Mouse (Mus musculus) lung, postnatal 0 days (tissue): ENCODE measurements at regions not wholly inside any gene's neighbourhood (a gene's known extent, or its start where the extent isn't known, plus 50 kb on each side); places are given as distances from the start of the nearest gene placed in this dataset.

Experiments used
- ATAC-seq: fragments of 200-750 bp; cut with Nextera tagmentation; 2 replicates; pipeline ENCODE4 v1.8.0; 2017; ENCODE audit warnings: moderate library complexity
- DNase-seq: peaks from one replicate; pipeline ENCODE4 v3.0.0-alpha.2; 2016; ENCODE audit warnings: low spot score
- H3K27ac ChIP-seq: fragments of 300-500 bp; sonication (generic); 2 replicates; pipeline ENCODE4 v1.5.1; 2014; ENCODE audit warnings: antibody characterized with exemption, mild to moderate bottlenecking, low read length, mixed read lengths
- H3K27me3 ChIP-seq: fragments of 300-500 bp; sonication (generic); replicated peaks from 2 replicates; pipeline ENCODE4 v1.6.1; 2014; ENCODE audit warnings: low read length, mixed read lengths; ENCODE audit not compliant: insufficient read depth
- H3K36me3 ChIP-seq: fragments of 300-500 bp; sonication (generic); 2 replicates; pipeline ENCODE4 v1.6.1; 2014; ENCODE audit warnings: low read length, mixed read lengths; ENCODE audit not compliant: insufficient read depth
- H3K4me1 ChIP-seq: fragments of 300-500 bp; sonication (generic); 2 replicates; pipeline ENCODE4 v1.6.1; 2014; ENCODE audit warnings: antibody characterized with exemption, low read depth, low read length, mixed read lengths; ENCODE audit not compliant: insufficient read depth
- H3K4me2 ChIP-seq: fragments of 300-500 bp; sonication (generic); replicated peaks from 2 replicates; pipeline ENCODE4 v1.6.1; 2014; ENCODE audit warnings: low read depth, mild to moderate bottlenecking, low read length, moderate library complexity, mixed read lengths
- H3K4me3 ChIP-seq: fragments of 300-500 bp; sonication (generic); 2 replicates; pipeline ENCODE4 v1.5.1; 2014; ENCODE audit warnings: low read depth, low read length
- H3K9ac ChIP-seq: fragments of 300-500 bp; sonication (generic); replicated peaks from 2 replicates; pipeline ENCODE4 v1.6.1; 2014; ENCODE audit warnings: low read depth, mild to moderate bottlenecking
- H3K9me3 ChIP-seq: fragments of 300-500 bp; sonication (generic); 2 replicates; pipeline ENCODE4 v1.6.1; 2016; ENCODE audit warnings: low read length, mixed read lengths
- CTCF ChIP-seq: IDR thresholded peaks from 2 replicates; pipeline ENCODE4 v1.5.1; 2016; ENCODE audit warnings: antibody characterized with exemption, mild to moderate bottlenecking
- EP300 ChIP-seq: IDR thresholded peaks from 2 replicates; pipeline ENCODE4 v1.6.1; 2016; ENCODE audit warnings: antibody characterized with exemption, mild to moderate bottlenecking, control low read depth
- WGBS: fragments of 180-500 bp; shearing (Covaris S2); extraction: QIAGEN DNeasy Blood & Tissue Kit; methylation state at CpG from one replicate; pipeline ENCODE4 v1.1.7; 2014; 5-methylcytosine and 5-hydroxymethylcytosine counted together

DNA sequence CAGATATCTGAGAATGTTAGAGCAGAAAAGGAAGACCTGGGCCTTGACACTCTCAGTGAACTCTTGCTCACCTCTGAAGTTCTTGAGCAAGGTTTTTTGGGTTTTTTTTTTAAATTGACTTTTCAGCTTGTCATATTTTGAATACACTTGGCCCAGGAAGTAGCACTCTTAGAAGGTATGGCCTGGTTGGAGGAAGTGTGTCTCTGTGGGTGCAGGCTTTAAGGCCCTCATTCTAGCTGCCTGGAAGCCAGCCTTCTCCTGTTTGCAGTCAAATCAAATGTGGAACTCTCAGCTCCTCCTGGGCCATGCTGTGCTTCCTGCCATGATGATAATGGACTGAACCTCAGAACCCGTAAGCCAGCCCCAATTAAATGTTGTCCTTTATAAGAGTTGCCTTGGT lies 195.9 kb upstream of the Zmiz1 start:
- Histone ChIP-seq H3K27me3 (no peaks in the 10 kb centered on the region), H3K27ac (no peak overlapping the region), H3K4me3 (no peak overlapping the region), H3K4me1 (peaks cover 14% of the 10 kb centered on the region), H3K9me3 (no peaks in the 10 kb centered on the region), H3K4me2 (no peak overlapping the region), H3K9ac (no peak overlapping the region), H3K36me3 (no peaks in the 10 kb centered on the region)
- no peak for TF ChIP-seq CTCF
- TF ChIP-seq EP300: no peak
- no peak for ATAC-seq
- WGBS: 93% methylated on average over 1 of the region's 1 CpGs
- no peak for DNase-seq

- 71% methylated on average over 4 of the region's 4 CpGs for WGBS
Measured at GRCm38 (mm10) chr14:25266846-25267245, 192.1 kb upstream of the Zmiz1 start.

GRCm38 (mm10) chr14:25268090-25268631 lies 190.8 kb upstream of the Zmiz1 start:
- H3K27me3 ChIP-seq: no peaks in the 10 kb centered on the region
- no peak overlapping the region for H3K4me3 ChIP-seq
- H3K36me3 ChIP-seq: no peaks in the 10 kb centered on the region
- no peak for TF ChIP-seq CTCF
- TF ChIP-seq EP300: peak; percentile 92
- DNase-seq (peak; percentile 84), ATAC-seq (peak; percentile 70)
- H3K4me2 ChIP-seq: no peak overlapping the region
- 52% methylated on average over 13 of the region's 13 CpGs for WGBS
- peak overlapping the region; percentile 82 for H3K27ac ChIP-seq
- peaks cover 14% of the 10 kb centered on the region for H3K4me1 ChIP-seq
- H3K9ac ChIP-seq: no peak overlapping the region
- H3K9me3 ChIP-seq: no peaks in the 10 kb centered on the region

More at GRCm38 (mm10) chr14:25266846-25267245, 192.1 kb upstream of the Zmiz1 start:
- no peak overlapping the region for H3K9ac ChIP-seq
- 0 out of 2 replicates have a peak overlapping the region, but pooled peaks have one; percentile 82 for H3K27ac ChIP-seq
- H3K36me3 ChIP-seq: no peaks in the 10 kb centered on the region
- DNase-seq (no peak), ATAC-seq (no peak)
- H3K4me1 ChIP-seq: peaks cover 14% of the 10 kb centered on the region
- no peaks in the 10 kb centered on the region for H3K27me3 ChIP-seq
- H3K4me3 ChIP-seq: no peak overlapping the region
- no peaks in the 10 kb centered on the region for H3K9me3 ChIP-seq
- no peak for TF ChIP-seq CTCF
- no peak for TF ChIP-seq EP300
- H3K4me2 ChIP-seq: no peak overlapping the region

- 47% methylated on average over 10 of the region's 11 CpGs for WGBS
- TF ChIP-seq CTCF (no peak), EP300 (peak; percentile 78)
- no peak overlapping the region for H3K9ac ChIP-seq
Measured at GRCm38 (mm10) chr14:25270227-25270876, 188.6 kb upstream of the Zmiz1 start.

GRCm38 (mm10) chr14:25272366-25273156 lies 186.4 kb upstream of the Zmiz1 start:
- TF ChIP-seq CTCF: no peak
- TF ChIP-seq EP300: no peak
- no peak overlapping the region for H3K27ac ChIP-seq
- no peak overlapping the region for H3K4me2 ChIP-seq
- no peak for DNase-seq
- no peak overlapping the region for H3K4me3 ChIP-seq
- WGBS: 62% methylated on average over 11 of the region's 11 CpGs
- no peaks in the 10 kb centered on the region for H3K9me3 ChIP-seq
- no peaks in the 10 kb centered on the region for H3K27me3 ChIP-seq
- peaks cover 2% of the 10 kb centered on the region; the same call in 1 of the 2 replicates for H3K4me1 ChIP-seq
- H3K9ac ChIP-seq: no peak overlapping the region
- ATAC-seq: no peak
- no peaks in the 10 kb centered on the region for H3K36me3 ChIP-seq

More at GRCm38 (mm10) chr14:25270227-25270876, 188.6 kb upstream of the Zmiz1 start:
- H3K36me3 ChIP-seq: no peaks in the 10 kb centered on the region
- H3K4me3 ChIP-seq: no peak overlapping the region
- peak overlapping the region; percentile 27; the same call in 1 of the 2 replicates for H3K4me2 ChIP-seq
- H3K27me3 ChIP-seq: no peaks in the 10 kb centered on the region
- H3K4me1 ChIP-seq: peaks cover 14% of the 10 kb centered on the region
- peak overlapping the region; percentile 82 for H3K27ac ChIP-seq
- DNase-seq (peak; percentile 90), ATAC-seq (peak; percentile 78)
- H3K9me3 ChIP-seq: no peaks in the 10 kb centered on the region

DNA sequence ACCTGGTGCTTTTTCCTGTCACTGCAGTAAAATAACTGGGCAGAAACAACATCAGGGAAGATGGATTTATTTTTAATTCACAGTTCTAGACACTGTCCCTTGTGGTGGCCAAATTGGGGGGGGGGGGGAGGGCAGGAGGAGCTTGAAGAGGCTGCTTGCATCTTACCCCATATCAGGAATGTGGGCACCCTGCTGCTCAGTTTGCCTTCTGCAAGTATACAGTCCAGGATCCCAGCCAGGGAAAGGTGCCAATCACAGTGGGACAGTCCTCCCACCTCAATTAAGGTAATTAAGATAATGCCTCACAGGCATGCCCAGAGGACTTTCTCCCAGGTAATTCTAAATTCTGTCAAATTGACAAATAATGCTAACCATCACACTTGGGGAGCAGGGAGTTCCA lies 179.2 kb upstream of the Zmiz1 start:
- Histone ChIP-seq H3K9me3 (no peaks in the 10 kb centered on the region), H3K36me3 (no peaks in the 10 kb centered on the region), H3K4me1 (no peaks in the 10 kb centered on the region), H3K4me2 (no peak overlapping the region), H3K4me3 (no peak overlapping the region), H3K27ac (no peak overlapping the region), H3K27me3 (no peaks in the 10 kb centered on the region), H3K9ac (no peak overlapping the region)
- no peak for ATAC-seq
- TF ChIP-seq CTCF (no peak), EP300 (no peak)
- DNase-seq: no peak
